In the genomic region with DNA sequence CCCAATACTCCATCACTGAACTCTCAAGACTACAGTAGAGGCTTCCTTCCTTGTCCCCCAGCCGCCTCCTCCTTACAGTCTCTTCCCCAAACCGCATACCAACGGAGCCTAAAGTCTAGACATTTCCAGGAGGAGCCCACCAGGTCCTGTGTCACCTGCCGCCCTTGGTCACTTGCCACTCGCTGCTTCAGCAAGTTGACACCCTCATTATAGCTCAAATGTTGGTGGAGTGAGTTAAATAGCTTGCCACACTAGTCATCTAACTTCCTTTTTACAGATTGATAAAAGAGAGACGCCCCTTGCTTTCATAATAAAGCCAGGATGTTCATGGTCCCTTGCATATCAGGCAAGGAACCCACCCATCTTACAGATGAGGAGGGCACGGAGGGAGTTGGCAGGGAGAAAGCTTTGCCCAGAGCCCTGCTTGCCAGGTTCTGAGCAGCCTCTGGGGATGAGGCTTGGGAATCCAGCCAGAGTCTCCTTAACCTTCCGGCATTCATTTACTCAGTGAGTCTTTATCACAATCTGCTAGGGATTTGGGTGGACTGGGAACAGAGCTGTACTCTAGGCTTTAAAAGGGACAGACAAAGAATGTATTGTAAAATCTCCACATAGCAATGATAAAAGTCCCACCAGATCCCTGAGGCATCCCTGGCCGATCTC, we compare ENCODE assay signal across 14 mouse cellular contexts. TPM values are rescaled to one million over a fixed set of nuclear protein-coding genes. Genes with fewer than 3 reads are reported as not detected.
A peak's percentile ranks its signal among the peaks of the same experiment; 100 is the strongest.
DNase-seq lines count a peak whose midpoint lies in the region; ATAC-seq and TF ChIP-seq lines count a peak whose summit lies in the region.
"Had no signal": no experiment of that assay in that cellular context is flagged by ENCODE, and none has a peak within 500 bp of the region (broad histone marks: within the 10 kb centered on the region; RNA-seq: fewer than 3 reads in every experiment).

No protein-coding gene starts in this region.

- peaks cover 12% of the 10 kb centered on the region for H3K4me1 ChIP-seq in kidney, adult 2 months (ENCODE audit: control insufficient read depth, insufficient read depth, low read length)
- H3K4me1 ChIP-seq in G1E (ENCODE audit: insufficient read depth, low read depth, low read length), result peaks cover 49% of the 10 kb centered on the region
- peaks cover 30% of the 10 kb centered on the region for H3K4me1 ChIP-seq in embryonic facial prominence, embryonic 12.5 days

- TF ChIP-seq POLR2A in kidney, adult 2 months (IDR thresholded peaks at IDR 0.05; ENCODE audit: low read depth, low read length), result no peak

- no peak for TF ChIP-seq CTCF in kidney, adult 2 months (conservative IDR thresholded peaks at IDR 0.05; ENCODE audit: insufficient read depth, insufficient read length, low read depth, low read length)
- no peak for TF ChIP-seq CTCF in G1E (IDR thresholded peaks at IDR 0.05; ENCODE audit: low read depth, low read length)

- H3K36me3 ChIP-seq in kidney, adult 2 months (ENCODE audit: control insufficient read depth, insufficient read depth, low read length), result no peaks in the 10 kb centered on the region
- H3K36me3 ChIP-seq in G1E (replicated peaks), result peaks cover 24% of the 10 kb centered on the region
- no peaks in the 10 kb centered on the region for H3K36me3 ChIP-seq in embryonic facial prominence, embryonic 12.5 days

- H3K27ac ChIP-seq in kidney, adult 2 months (ENCODE audit: insufficient read depth, low read depth, low read length), result no peak overlapping the region
- peak overlapping the region; percentile 63 for H3K27ac ChIP-seq in embryonic facial prominence, embryonic 12.5 days
- H3K27ac ChIP-seq: hindbrain, embryonic 14.5 days had no signal

- H3K4me2 ChIP-seq in embryonic facial prominence, embryonic 12.5 days (replicated peaks), result peak overlapping the region; percentile 95; the same call in 1 of the 2 replicates

- 59% methylated on average over 9 of the region's 9 CpGs for WGBS in kidney, adult 2 months
- 51% methylated on average over 9 of the region's 9 CpGs for WGBS in embryonic facial prominence, embryonic 12.5 days

- peak; percentile 24 to 34 for DNase-seq in cerebellum, postnatal 10 days
- DNase-seq in cerebellum, adult 8-10 months, result no peak
- peak; percentile 50 for DNase-seq in kidney, adult 2 months
- no peak for DNase-seq in kidney, postnatal 14 days
- DNase-seq in G1E (ENCODE audit: low spot score), result no peak
- DNase-seq in layer of hippocampus, postnatal 25 days (ENCODE audit: extremely low spot score in 1 of 2, low spot score in 1 of 2), result no peak
- DNase-seq in urinary bladder, postnatal 14 days (ENCODE audit: low spot score), result no peak
- DNase-seq: cerebellum, postnatal 36 days; gastrocnemius, postnatal 36 days; lung, embryonic 14.5 days; right cerebral cortex, postnatal 25 days had no signal

- ATAC-seq in G1E (ENCODE audit: extremely low read depth, insufficient number of reproducible peaks, low FRiP score, poor library complexity, severe bottlenecking), result no peak
- ATAC-seq in embryonic facial prominence, embryonic 12.5 days (ENCODE audit: insufficient number of reproducible peaks, insufficient read depth, low FRiP score, low TSS enrichment), result no peak
- ATAC-seq: forebrain, embryonic 16.5 days had no signal

- H3K27me3 ChIP-seq in kidney, adult 2 months (replicated peaks; ENCODE audit: control insufficient read depth, insufficient read depth, low read length), result no peaks in the 10 kb centered on the region
- no peaks in the 10 kb centered on the region; the same call in 1 of the 2 replicates for H3K27me3 ChIP-seq in G1E (ENCODE audit: insufficient read depth, low read length)
- no peaks in the 10 kb centered on the region for H3K27me3 ChIP-seq in embryonic facial prominence, embryonic 12.5 days

- no peak overlapping the region for H3K9ac ChIP-seq in embryonic facial prominence, embryonic 12.5 days
- H3K9ac ChIP-seq: hindbrain, embryonic 14.5 days; lung, embryonic 14.5 days had no signal

- peaks cover 3% of the 10 kb centered on the region; the same call in 1 of the 2 replicates for H3K9me3 ChIP-seq in G1E (replicated peaks)
- no peaks in the 10 kb centered on the region for H3K9me3 ChIP-seq in embryonic facial prominence, embryonic 12.5 days

- H3K4me3 ChIP-seq in kidney, adult 2 months (ENCODE audit: insufficient read depth, low read depth, low read length), result no peak overlapping the region
- H3K4me3 ChIP-seq in G1E (ENCODE audit: low read depth, low read length), result peak overlapping the region; percentile 4; the same call in 1 of the 2 replicates
- no peak overlapping the region for H3K4me3 ChIP-seq in embryonic facial prominence, embryonic 12.5 days

RNA-seq across cellular contexts. Expression of gene Pkn1, which starts 1.6 kb away (rescaled TPM):
- polyA plus RNA-seq in kidney, adult 2 months (2012; rRNA removed), result 81.9 and 98.1 TPM in 2 replicates
- 104 and 109 TPM in 2 replicates for total RNA-seq in G1E (2014; fragmentation: Nextera tagmentation)
- total RNA-seq in G1E (2017), result 89.4 and 116 TPM in 2 replicates
- 150 and 153 TPM in 2 replicates for polyA plus RNA-seq in G1E (2012)
- polyA plus RNA-seq in embryonic facial prominence, embryonic 12.5 days (2016; fragmentation: Nextera tagmentation; extraction: Ambion mirVana), result 35.1 and 36.1 TPM in 2 replicates
- total RNA-seq in layer of hippocampus, postnatal 25 days (2021), result 10 to 100 TPM; 42.2 to 57.6 TPM

RNA-seq across cellular contexts. Expression of gene Ddx39, which starts 14.4 kb away (rescaled TPM):
- 25.1 and 28.7 TPM in 2 replicates for polyA plus RNA-seq in kidney, adult 2 months (2012; rRNA removed)
- total RNA-seq in G1E (2014; fragmentation: Nextera tagmentation), result 101 and 141 TPM in 2 replicates
- 226 and 266 TPM in 2 replicates for total RNA-seq in G1E (2017)
- 58.0 and 77.5 TPM in 2 replicates for polyA plus RNA-seq in G1E (2012)
- 147 and 152 TPM in 2 replicates for polyA plus RNA-seq in embryonic facial prominence, embryonic 12.5 days (2016; fragmentation: Nextera tagmentation; extraction: Ambion mirVana)
- 10 to 100 TPM; 14.4 to 17.2 TPM for total RNA-seq in layer of hippocampus, postnatal 25 days (2021)

RNA-seq across cellular contexts. Expression of gene Ptger1, which starts 34.1 kb away (rescaled TPM):
- polyA plus RNA-seq in kidney, adult 2 months (2012; rRNA removed), result 21.8 and 23.3 TPM in 2 replicates
- total RNA-seq in G1E (2014; fragmentation: Nextera tagmentation) (1.1 TPM in 1 of 2 replicates, not detected in the other), G1E (2017) (1.6 and 1.8 TPM in 2 replicates)
- polyA plus RNA-seq in G1E (2012), result 0.23 and 0.38 TPM in 2 replicates
- 0.87 and 1.1 TPM in 2 replicates for polyA plus RNA-seq in embryonic facial prominence, embryonic 12.5 days (2016; fragmentation: Nextera tagmentation; extraction: Ambion mirVana)
- 1 to 10 TPM; 1.3 to 1.6 TPM for total RNA-seq in layer of hippocampus, postnatal 25 days (2021)

RNA-seq across cellular contexts. Expression of gene Adgre5, which starts 40.6 kb away (rescaled TPM):
- 45.1 and 46.6 TPM in 2 replicates for polyA plus RNA-seq in kidney, adult 2 months (2012; rRNA removed)
- 223 and 228 TPM in 2 replicates for total RNA-seq in G1E (2014; fragmentation: Nextera tagmentation)
- 405 and 468 TPM in 2 replicates for total RNA-seq in G1E (2017)
- polyA plus RNA-seq in G1E (2012), result 69.3 and 92.9 TPM in 2 replicates
- polyA plus RNA-seq in embryonic facial prominence, embryonic 12.5 days (2016; fragmentation: Nextera tagmentation; extraction: Ambion mirVana), result 24.7 and 26.0 TPM in 2 replicates
- 10 to 100 TPM in 1 of 2 experiments, 1 to 10 TPM in 1; 7.4 to 11.0 TPM for total RNA-seq in layer of hippocampus, postnatal 25 days (2021)

RNA-seq across cellular contexts. Expression of gene Gipc1, which starts 48.1 kb away (rescaled TPM):
- polyA plus RNA-seq in kidney, adult 2 months (2012; rRNA removed), result 57.6 and 66.6 TPM in 2 replicates
- total RNA-seq in G1E (2014; fragmentation: Nextera tagmentation) (27.7 and 37.7 TPM in 2 replicates), G1E (2017) (25.3 and 27.7 TPM in 2 replicates)
- 65.3 and 78.0 TPM in 2 replicates for polyA plus RNA-seq in G1E (2012)
- polyA plus RNA-seq in embryonic facial prominence, embryonic 12.5 days (2016; fragmentation: Nextera tagmentation; extraction: Ambion mirVana), result 207 and 212 TPM in 2 replicates
- total RNA-seq in layer of hippocampus, postnatal 25 days (2021), result 10 to 100 TPM; 67.7 to 69.2 TPM

Comparison
In these comparisons a context has a peak if more than half of its experiments do, and no peak if none do; other contexts are left out.
1. DNase-seq: peak in cerebellum, postnatal 10 days (2 of 2) and kidney, adult 2 months (single experiment); none in cerebellum, adult 8-10 months (single experiment), kidney, postnatal 14 days (single experiment), G1E (single experiment), layer of hippocampus, postnatal 25 days (0 of 2) and urinary bladder, postnatal 14 days (single experiment).
2. RNA of gene Ptger1, which starts 34.1 kb away (polyA plus RNA-seq): 21.8 to 23.3 TPM in kidney, adult 2 months; 0.87 to 1.1 TPM in embryonic facial prominence, embryonic 12.5 days and 0.23 to 0.38 TPM in G1E; every median in the first group is over 10 times any median in the second.